Mouse (Mus musculus) hindlimb bud, embryonic 11.5 days (tissue): ENCODE data around the gene Gfap.

Source experiments
- DNase-seq: peaks from one replicate; pipeline ENCODE4 v3.0.0-alpha.2; 2012; ENCODE audit warnings: low read depth, low spot score; ENCODE audit errors: extremely low spot score

Gene Gfap

GRCm38 (mm10) chr11:102838616-102839150 is 62.0 kb downstream of the Gfap start:
- no peak for DNase-seq

DNA sequence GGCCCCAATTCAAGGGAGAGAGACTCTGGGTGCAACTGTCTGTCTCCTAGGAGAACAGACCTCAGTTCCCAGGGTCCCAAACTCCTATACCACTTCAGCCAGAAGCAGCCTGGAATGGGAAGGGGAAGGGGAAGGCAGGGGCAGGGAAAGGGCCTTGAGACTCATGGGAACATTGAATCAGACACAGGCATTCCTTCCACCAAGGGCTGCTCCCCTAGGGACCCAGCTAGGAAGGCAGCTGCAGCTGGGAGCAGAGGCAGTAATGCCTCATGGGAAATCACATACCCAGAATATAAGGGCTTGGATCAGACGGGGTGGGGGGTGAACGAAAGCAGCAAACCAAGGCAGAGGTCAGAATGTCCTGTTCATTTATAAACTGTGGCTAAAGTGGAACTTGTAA is 62.6 kb downstream of the Gfap start:
- DNase-seq: no peak

DNA sequence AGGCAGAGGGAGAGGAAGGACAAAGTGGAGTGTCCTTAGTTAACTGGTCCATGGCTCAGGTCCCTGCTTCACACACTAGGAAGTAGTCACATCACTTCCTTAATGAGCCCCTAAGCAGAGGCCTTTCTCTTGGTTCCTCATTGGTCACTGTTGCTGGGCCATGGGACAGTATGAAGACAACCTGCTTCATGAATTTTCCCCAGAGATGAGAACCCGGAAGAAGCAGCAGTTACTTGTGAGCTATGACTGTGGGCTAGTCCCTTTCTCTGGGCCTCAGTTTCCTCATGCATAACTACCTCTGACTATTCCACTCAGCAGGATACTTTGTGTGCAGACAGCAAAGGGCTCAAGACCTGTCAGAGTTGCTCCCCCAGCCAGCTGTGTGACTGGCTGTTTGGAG is 63.3 kb downstream of the Gfap start:
- DNase-seq: no peak
